Mouse (Mus musculus): ENCODE measurements around the gene Armc2.

- TF ChIP-seq CTCF (conservative IDR thresholded peaks at IDR 0.05; ENCODE audit: low read length) (no peak), NANOG (IDR thresholded peaks at IDR 0.05; ENCODE audit: borderline replicate concordance, low read length) (no peak), POU5F1 (IDR thresholded peaks at IDR 0.05; ENCODE audit: borderline replicate concordance, low read length) (no peak)
Measured at GRCm38 (mm10) chr10:41878344-41878743, 139.9 kb downstream of the Armc2 start.
